Mouse (Mus musculus) embryonic facial prominence, embryonic 13.5 days (tissue): ENCODE results near the gene Nme6. TPM values are rescaled to one million over a fixed set of nuclear protein-coding genes. Genes with fewer than 3 reads are reported as not detected.

Experiments used
- ATAC-seq: fragments of 200-750 bp; cut with Nextera tagmentation; 2 replicates; pipeline ENCODE4 v1.8.0; 2017; ENCODE audit warnings: low read depth; ENCODE audit not compliant: insufficient number of reproducible peaks, insufficient read depth, low FRiP score, low TSS enrichment
- H3K27ac ChIP-seq: fragments of 300-500 bp; sonication (generic); 2 replicates; pipeline ENCODE4 v1.5.1; 2015; ENCODE audit warnings: moderate library complexity, mild to moderate bottlenecking, inconsistent platforms
- H3K27me3 ChIP-seq: fragments of 300-500 bp; sonication (generic); 2 replicates; pipeline ENCODE4 v1.6.1; 2015; ENCODE audit warnings: mild to moderate bottlenecking, inconsistent platforms
- H3K36me3 ChIP-seq: fragments of 300-500 bp; sonication (generic); 2 replicates; pipeline ENCODE4 v1.6.1; 2015; ENCODE audit warnings: mild to moderate bottlenecking, inconsistent platforms
- H3K4me1 ChIP-seq: fragments of 300-500 bp; sonication (generic); 2 replicates; pipeline ENCODE4 v1.6.1; 2015; ENCODE audit warnings: inconsistent platforms
- H3K4me2 ChIP-seq: fragments of 300-500 bp; sonication (generic); 2 replicates; pipeline ENCODE4 v1.6.1; 2015; ENCODE audit warnings: moderate library complexity, mild to moderate bottlenecking, inconsistent platforms
- H3K4me3 ChIP-seq: fragments of 300-500 bp; sonication (generic); 2 replicates; pipeline ENCODE4 v1.5.1; 2015; ENCODE audit warnings: mild to moderate bottlenecking, inconsistent platforms
- H3K9ac ChIP-seq: fragments of 300-500 bp; sonication (generic); 2 replicates; pipeline ENCODE4 v1.6.1; 2015; ENCODE audit warnings: mild to moderate bottlenecking, inconsistent platforms
- H3K9me3 ChIP-seq: fragments of 300-500 bp; sonication (generic); 2 replicates; pipeline ENCODE4 v1.6.1; 2016; ENCODE audit warnings: inconsistent platforms
- WGBS: fragments of 180-500 bp; shearing (Covaris S2); methylation state at CpG from one replicate; pipeline ENCODE4 v1.1.7; 2015; ENCODE audit warnings: mixed read lengths; 5-methylcytosine and 5-hydroxymethylcytosine counted together
- polyA plus RNA-seq: library from polyadenylated mRNA; unstranded; fragments of >200 nt; fragmentation: Nextera tagmentation; extraction: Ambion mirVana; gene quantifications from 2 replicates; pipeline ENCODE4 v1.2.1, GENCODE M21; 2015

The Nme6 gene
- polyA plus RNA-seq, 1 experiment from 2014 or later: 70.9 TPM

DNA sequence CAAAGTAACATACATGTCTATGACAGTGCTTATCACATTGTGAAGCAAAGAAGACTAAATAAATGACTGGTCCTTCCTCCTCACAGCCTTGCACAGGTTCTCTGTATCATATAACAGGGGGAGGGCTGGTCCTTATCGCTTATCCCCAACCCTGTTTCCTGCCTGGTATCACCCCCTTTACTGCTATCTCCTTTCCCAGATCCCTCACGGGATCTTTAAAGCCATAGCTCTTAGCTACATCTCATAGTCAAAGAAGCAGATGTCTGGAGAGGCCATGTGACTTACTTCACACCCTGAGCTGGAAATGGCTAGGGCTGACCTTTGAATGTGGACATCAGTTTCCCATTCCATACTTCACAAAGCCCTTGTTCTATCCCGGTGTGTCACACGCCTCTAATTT is 6.8 kb upstream of the Nme6 start:
- Histone ChIP-seq H3K9me3 (no peaks in the 10 kb centered on the region), H3K27me3 (no peaks in the 10 kb centered on the region), H3K4me2 (no peak overlapping the region), H3K4me1 (no peaks in the 10 kb centered on the region), H3K36me3 (peaks cover 10% of the 10 kb centered on the region), H3K4me3 (no peak overlapping the region), H3K9ac (no peak overlapping the region), H3K27ac (no peak overlapping the region)
- WGBS: 63% methylated on average over 4 of the region's 4 CpGs
- ATAC-seq: no peak

DNA sequence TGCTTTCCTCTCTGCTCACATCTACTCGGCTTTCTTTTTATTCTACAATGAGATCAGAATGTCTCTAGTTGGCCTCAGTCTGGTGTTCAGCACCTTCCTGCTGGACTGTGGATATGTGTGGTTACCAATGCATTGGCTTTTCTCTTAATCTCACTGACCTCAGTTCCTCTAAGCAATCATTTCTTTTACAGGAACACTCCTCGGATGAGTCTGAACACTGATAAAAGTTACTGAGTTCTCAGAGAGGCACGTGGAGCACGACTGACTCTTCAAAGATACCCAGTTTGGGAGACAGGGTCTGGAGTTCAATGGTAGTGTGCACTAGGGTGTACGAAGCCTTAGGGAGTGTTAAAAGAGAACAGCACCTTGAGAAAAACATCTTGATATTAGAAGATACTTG is 6.4 kb upstream of the Nme6 start:
- no peak for ATAC-seq
- Histone ChIP-seq H3K27ac (no peak overlapping the region), H3K36me3 (peaks cover 13% of the 10 kb centered on the region), H3K4me2 (no peak overlapping the region), H3K27me3 (no peaks in the 10 kb centered on the region), H3K4me1 (no peaks in the 10 kb centered on the region), H3K9ac (no peak overlapping the region), H3K4me3 (no peak overlapping the region), H3K9me3 (no peaks in the 10 kb centered on the region)
- WGBS: 78% methylated on average over 5 of the region's 5 CpGs

DNA sequence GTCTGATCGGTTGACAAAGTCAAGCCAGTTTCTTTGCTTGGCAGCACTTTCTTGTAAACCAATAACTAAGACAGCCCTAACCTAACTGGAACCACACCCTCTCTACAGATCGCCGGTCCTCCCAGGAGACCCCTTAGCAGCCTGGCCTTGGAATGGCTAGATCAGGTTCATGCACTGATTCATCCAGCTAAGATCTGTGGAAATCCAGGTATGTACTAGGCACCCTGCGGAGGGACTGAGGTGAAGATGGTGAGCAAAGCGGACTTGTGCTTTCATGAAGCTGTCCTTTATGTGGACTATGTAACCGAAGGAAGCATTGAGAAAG is 501 bp downstream of the Nme6 start:
- Histone ChIP-seq H3K9me3 (no peaks in the 10 kb centered on the region), H3K4me3 (peak overlapping the region; percentile 59), H3K36me3 (peaks cover 34% of the 10 kb centered on the region), H3K27ac (no peak overlapping the region), H3K9ac (peak overlapping the region; percentile 80), H3K4me2 (peak overlapping the region; percentile 91), H3K27me3 (no peaks in the 10 kb centered on the region), H3K4me1 (peaks cover 10% of the 10 kb centered on the region; the same call in 1 of the 2 replicates)
- WGBS: 11% methylated on average over 6 of the region's 6 CpGs
- 0 out of 2 replicates have a peak, but pooled peaks have one; percentile 10 for ATAC-seq

DNA sequence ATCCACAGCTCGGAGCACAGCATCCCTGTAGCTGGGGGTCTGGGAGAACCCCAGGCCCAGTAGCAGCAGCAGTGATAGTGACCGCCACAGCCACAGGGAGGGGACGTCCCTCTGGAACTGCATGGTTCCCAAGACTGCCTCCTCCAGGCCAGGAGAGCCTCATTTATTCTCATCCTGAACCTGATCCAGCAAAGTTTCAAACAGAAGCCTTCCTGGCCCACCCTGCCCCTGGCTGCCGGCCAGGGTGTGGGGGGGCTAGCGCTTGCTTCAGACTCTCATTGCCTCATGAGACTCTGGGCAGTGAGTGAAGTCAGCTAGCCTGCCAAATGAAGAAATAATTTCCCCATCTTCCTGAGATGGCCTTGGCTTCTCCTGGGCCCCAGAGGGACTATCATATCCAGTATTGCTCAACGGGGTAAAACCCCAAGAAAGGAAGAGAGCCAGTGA is 16.8 kb downstream of the Nme6 start, which contains the start of gene Camp:
TSS of gene Camp (minus strand) at position 306 of the 447 bp plus-strand sequence.
- no peak for ATAC-seq
- Histone ChIP-seq H3K4me3 (no peak within 1 kb of the TSS), H3K4me2 (no peak within 1 kb of the TSS), H3K36me3 (peaks cover 5% of the 10 kb centered on the region), H3K4me1 (peaks cover 6% of the 10 kb centered on the region), H3K27me3 (no peaks in the 10 kb centered on the region), H3K9ac (no peak within 1 kb of the TSS), H3K9me3 (no peaks in the 10 kb centered on the region), H3K27ac (no peak within 1 kb of the TSS)
- WGBS: 66% methylated on average over 6 of the region's 6 CpGs

DNA sequence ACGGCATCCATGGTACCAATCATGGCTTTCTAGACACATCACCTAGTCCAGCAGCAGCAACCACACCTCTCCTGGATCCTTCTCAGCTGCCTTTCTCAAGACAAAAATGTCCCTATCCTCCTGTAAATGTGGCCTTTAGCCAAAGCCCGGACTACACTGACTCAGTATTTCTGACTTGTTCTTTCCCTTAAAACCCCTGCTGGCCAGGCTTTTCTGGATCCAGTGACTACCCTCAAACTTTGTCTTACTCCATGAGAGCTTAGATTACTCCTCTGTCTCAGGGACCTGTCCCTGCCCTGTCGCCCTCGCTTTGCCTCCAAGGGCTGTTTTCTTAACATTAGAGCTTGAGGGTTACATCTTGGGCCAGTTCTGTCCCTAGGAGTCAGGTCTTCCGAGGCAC is 17.6 kb downstream of the Nme6 start:
- WGBS: 88% methylated on average over 5 of the region's 5 CpGs
- ATAC-seq: no peak
- Histone ChIP-seq H3K9me3 (no peaks in the 10 kb centered on the region), H3K4me1 (peaks cover 6% of the 10 kb centered on the region), H3K4me3 (no peak overlapping the region), H3K27ac (no peak overlapping the region), H3K27me3 (no peaks in the 10 kb centered on the region), H3K9ac (no peak overlapping the region), H3K4me2 (no peak overlapping the region), H3K36me3 (peaks cover 4% of the 10 kb centered on the region; the same call in 1 of the 2 replicates)

DNA sequence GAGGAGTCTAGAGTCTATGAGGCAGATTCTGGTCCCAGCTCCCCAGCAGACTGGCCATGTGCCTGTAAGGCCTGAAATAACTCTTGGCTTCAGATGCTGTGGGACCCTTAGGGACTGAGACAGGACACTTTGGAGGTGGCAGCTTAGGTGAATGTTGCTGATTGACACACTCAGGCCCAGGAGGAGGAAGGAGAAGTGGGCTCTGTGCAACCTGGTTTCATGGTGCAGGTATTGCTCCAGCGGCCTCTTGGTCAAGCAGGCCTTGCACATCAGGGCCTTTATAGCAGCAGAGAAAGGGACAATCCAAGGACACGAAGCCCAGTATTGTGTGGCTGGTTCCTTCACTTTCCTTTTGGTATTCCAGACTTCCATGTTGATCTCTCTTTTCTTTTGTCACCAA is 21.8 kb downstream of the Nme6 start:
- H3K27ac ChIP-seq: no peak overlapping the region
- no peaks in the 10 kb centered on the region for H3K36me3 ChIP-seq
- no peaks in the 10 kb centered on the region for H3K27me3 ChIP-seq
- 87% methylated on average over 2 of the region's 2 CpGs for WGBS
- H3K4me1 ChIP-seq: peaks cover 2% of the 10 kb centered on the region
- H3K4me3 ChIP-seq: no peak overlapping the region
- H3K9me3 ChIP-seq: no peaks in the 10 kb centered on the region
- no peak overlapping the region for H3K4me2 ChIP-seq
- H3K9ac ChIP-seq: no peak overlapping the region
- ATAC-seq: no peak

DNA sequence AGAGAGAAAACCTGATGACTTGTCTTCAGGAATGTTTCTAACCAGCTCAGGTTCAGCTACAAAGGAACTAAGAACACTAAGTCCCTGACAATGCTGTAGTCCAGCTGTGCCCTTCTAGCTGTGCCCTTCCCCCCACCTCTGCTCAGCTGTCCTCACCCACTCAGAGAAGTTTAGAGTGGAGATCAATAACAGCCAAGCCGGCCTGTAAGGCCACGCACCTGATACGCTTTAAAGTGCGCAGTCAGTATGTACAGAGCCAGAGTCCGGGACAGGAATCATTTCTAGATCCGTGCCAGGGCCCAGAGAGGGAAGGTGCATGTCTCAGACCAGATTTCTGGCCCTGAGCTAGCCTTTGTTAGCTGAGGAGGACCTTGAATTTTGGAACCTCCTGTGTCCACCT is 23.4 kb downstream of the Nme6 start:
- Histone ChIP-seq H3K36me3 (no peaks in the 10 kb centered on the region), H3K9ac (no peak overlapping the region), H3K27me3 (no peaks in the 10 kb centered on the region), H3K9me3 (no peaks in the 10 kb centered on the region), H3K4me2 (no peak overlapping the region), H3K4me3 (no peak overlapping the region), H3K27ac (no peak overlapping the region), H3K4me1 (no peaks in the 10 kb centered on the region)
- WGBS: 75% methylated on average over 6 of the region's 6 CpGs
- ATAC-seq: no peak

DNA sequence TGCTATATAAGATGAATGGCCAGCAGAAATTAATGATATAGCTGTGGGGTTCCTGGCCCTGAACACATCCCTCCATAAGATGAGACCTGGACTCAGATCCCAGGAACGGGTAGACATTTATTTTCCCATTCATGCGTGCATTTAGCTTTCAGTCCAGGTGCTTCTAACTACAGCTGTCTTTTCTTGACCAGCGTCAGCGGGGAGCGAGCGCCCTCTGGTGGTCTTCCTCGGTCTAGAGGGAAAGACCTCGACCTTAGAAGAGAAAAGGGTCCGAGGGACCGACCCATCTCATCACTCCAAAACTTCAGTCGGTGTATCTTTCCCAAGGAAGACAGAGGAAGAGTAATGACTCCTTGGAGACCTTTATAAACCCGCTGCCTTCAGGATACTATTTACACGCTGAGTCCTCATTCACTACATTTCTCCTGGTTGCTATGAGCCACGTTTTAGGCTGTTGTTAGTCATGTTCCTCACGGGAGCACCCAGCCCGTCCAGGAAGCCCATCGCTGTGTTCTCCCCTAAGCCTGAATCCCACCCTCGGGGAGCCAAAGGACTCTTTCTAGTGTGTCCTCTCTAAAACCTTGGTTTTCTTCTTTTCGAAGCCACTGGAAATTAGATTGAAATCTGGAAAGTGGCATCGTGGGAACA is 30.0 kb downstream of the Nme6 start:
- ATAC-seq: no peak
- Histone ChIP-seq H3K27me3 (no peaks in the 10 kb centered on the region), H3K4me1 (peaks cover 6% of the 10 kb centered on the region; the same call in 1 of the 2 replicates), H3K4me2 (peak overlapping the region; percentile 49), H3K9ac (peak overlapping the region; percentile 52; the same call in 1 of the 2 replicates), H3K36me3 (no peaks in the 10 kb centered on the region), H3K4me3 (no peak overlapping the region), H3K27ac (no peak overlapping the region), H3K9me3 (no peaks in the 10 kb centered on the region)
- WGBS: 17% methylated on average over 20 of the region's 20 CpGs

DNA sequence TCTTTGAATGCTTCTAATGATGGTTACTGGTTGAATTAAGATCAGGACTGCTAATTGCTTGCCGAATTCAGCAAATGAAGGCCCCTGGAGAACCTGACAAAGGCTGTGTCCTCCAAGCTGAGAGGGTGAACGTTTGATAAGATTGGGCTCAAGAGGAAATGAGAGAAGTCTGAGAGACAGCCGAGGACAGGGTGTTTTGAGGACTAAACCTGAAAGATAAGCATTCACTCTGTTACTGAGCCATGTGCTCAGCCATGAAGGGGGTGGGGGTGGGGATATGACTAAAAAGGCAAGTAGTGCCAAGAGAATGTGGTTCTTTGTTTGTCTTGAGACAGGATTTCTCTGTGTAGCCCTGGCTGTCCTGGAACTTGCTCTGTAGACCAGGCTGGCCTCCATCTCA is 30.5 kb downstream of the Nme6 start:
- Histone ChIP-seq H3K4me1 (peaks cover 6% of the 10 kb centered on the region; the same call in 1 of the 2 replicates), H3K4me2 (peak overlapping the region; percentile 49; the same call in 1 of the 2 replicates)
- WGBS: 58% methylated on average over 3 of the region's 3 CpGs

DNA sequence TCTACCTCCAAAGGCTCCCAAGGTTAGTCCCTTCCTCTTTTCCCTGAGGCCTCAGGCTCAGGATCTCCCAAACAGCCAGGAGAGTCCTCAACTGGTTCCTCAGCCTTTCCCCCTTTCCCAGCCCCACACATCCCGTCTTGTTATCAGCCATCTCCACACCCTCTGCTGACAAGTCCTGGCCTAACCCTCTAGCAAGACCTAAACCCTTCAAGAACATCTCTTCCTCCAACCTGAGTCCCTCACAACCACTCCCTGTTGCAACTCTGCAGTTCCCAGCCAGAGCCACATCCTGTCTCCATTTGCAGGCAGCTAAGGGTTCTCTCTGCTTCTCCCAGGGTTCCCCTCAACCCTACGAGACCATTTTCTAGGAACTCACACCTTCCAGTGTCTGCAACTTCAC is 33.7 kb downstream of the Nme6 start:
- Histone ChIP-seq H3K9me3 (no peaks in the 10 kb centered on the region), H3K4me1 (peaks cover 11% of the 10 kb centered on the region), H3K27ac (no peak overlapping the region), H3K27me3 (no peaks in the 10 kb centered on the region), H3K9ac (no peak overlapping the region), H3K4me2 (no peak overlapping the region), H3K4me3 (no peak overlapping the region), H3K36me3 (no peaks in the 10 kb centered on the region)
- 68% methylated on average over 2 of the region's 2 CpGs for WGBS
- no peak for ATAC-seq

More for the DNA sequence above, 30.5 kb downstream of the Nme6 start:
- Histone ChIP-seq H3K9ac (no peak overlapping the region), H3K27me3 (no peaks in the 10 kb centered on the region), H3K4me3 (no peak overlapping the region), H3K9me3 (no peaks in the 10 kb centered on the region), H3K27ac (no peak overlapping the region), H3K36me3 (no peaks in the 10 kb centered on the region)
- ATAC-seq: no peak

DNA sequence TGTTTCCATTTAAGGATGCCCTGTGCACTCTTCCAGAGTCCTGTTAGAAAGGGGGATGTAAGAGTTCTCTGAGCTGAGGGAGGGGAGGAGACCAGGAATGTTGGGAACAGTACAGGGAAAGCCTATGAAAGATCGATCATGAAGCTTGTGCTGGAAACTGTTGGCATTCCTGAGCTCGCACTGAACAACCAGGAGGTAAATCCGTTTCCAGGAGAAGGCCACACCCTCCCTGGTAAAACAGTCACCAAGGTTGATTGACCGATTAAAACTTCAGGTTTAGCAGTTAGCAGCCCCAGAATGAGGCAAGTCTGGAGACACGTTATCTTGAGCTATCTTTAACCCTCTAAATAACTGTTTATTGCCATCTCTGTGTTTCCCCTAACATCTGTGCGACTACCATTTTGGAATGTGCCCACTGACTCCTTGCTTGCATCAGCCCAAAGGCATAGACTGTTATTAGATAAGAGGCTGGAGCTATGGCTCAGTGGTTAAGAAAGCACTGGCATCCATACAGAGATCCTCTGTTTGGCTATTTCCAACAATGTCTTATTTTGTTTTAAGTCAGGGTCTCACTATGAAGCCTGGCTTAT is 38.5 kb downstream of the Nme6 start:
- Histone ChIP-seq H3K4me1 (peaks cover 4% of the 10 kb centered on the region; the same call in 1 of the 2 replicates), H3K36me3 (no peaks in the 10 kb centered on the region), H3K9ac (no peak overlapping the region), H3K9me3 (no peaks in the 10 kb centered on the region), H3K4me2 (no peak overlapping the region), H3K4me3 (no peak overlapping the region), H3K27ac (no peak overlapping the region), H3K27me3 (no peaks in the 10 kb centered on the region)
- WGBS: 31% methylated on average over 6 of the region's 6 CpGs
- no peak for ATAC-seq
